Mouse (Mus musculus) lung, embryonic 15.5 days (tissue): ENCODE measurements around the gene Ift57. TPM values are rescaled to one million over a fixed set of nuclear protein-coding genes. Genes with fewer than 3 reads are reported as not detected.

Source experiments
- ATAC-seq: fragments of 200-750 bp; cut with Nextera tagmentation; 2 replicates; pipeline ENCODE4 v1.8.0; 2017; ENCODE audit warnings: moderate number of reproducible peaks, borderline replicate concordance; ENCODE audit not compliant: low FRiP score, low TSS enrichment; ENCODE audit errors: extremely low read depth
- H3K27ac ChIP-seq: fragments of 300-500 bp; sonication (generic); 2 replicates; pipeline ENCODE4 v1.5.1; 2015; ENCODE audit warnings: moderate library complexity, mild to moderate bottlenecking, inconsistent platforms
- H3K27me3 ChIP-seq: fragments of 300-500 bp; sonication (generic); 2 replicates; pipeline ENCODE4 v1.6.1; 2015; ENCODE audit warnings: inconsistent platforms
- H3K36me3 ChIP-seq: fragments of 300-500 bp; sonication (generic); 2 replicates; pipeline ENCODE4 v1.6.1; 2015; ENCODE audit warnings: inconsistent platforms
- H3K4me1 ChIP-seq: fragments of 300-500 bp; sonication (generic); 2 replicates; pipeline ENCODE4 v1.6.1; 2015; ENCODE audit warnings: inconsistent platforms
- H3K4me2 ChIP-seq: fragments of 300-500 bp; sonication (generic); 2 replicates; pipeline ENCODE4 v1.6.1; 2015; ENCODE audit warnings: inconsistent platforms, mild to moderate bottlenecking, moderate library complexity
- H3K4me3 ChIP-seq: fragments of 300-500 bp; sonication (generic); 2 replicates; pipeline ENCODE4 v1.5.1; 2015; ENCODE audit warnings: mild to moderate bottlenecking, inconsistent platforms
- H3K9ac ChIP-seq: fragments of 300-500 bp; sonication (generic); 2 replicates; pipeline ENCODE4 v1.6.1; 2015; ENCODE audit warnings: inconsistent platforms
- H3K9me3 ChIP-seq: fragments of 300-500 bp; sonication (generic); 2 replicates; pipeline ENCODE4 v1.6.1; 2016; ENCODE audit warnings: inconsistent platforms
- WGBS: fragments of 180-500 bp; shearing (Covaris S2); methylation state at CpG from one replicate; pipeline ENCODE4 v1.1.7; 2015; 5-methylcytosine and 5-hydroxymethylcytosine counted together
- polyA plus RNA-seq: library from polyadenylated mRNA; unstranded; fragments of >200 nt; fragmentation: Nextera tagmentation; extraction: Ambion mirVana; gene quantifications from 2 replicates; pipeline ENCODE4 v1.2.1, GENCODE M21; 2015

Ift57 gene
- polyA plus RNA-seq, 1 experiment from 2014 or later: 31.4 TPM

DNA sequence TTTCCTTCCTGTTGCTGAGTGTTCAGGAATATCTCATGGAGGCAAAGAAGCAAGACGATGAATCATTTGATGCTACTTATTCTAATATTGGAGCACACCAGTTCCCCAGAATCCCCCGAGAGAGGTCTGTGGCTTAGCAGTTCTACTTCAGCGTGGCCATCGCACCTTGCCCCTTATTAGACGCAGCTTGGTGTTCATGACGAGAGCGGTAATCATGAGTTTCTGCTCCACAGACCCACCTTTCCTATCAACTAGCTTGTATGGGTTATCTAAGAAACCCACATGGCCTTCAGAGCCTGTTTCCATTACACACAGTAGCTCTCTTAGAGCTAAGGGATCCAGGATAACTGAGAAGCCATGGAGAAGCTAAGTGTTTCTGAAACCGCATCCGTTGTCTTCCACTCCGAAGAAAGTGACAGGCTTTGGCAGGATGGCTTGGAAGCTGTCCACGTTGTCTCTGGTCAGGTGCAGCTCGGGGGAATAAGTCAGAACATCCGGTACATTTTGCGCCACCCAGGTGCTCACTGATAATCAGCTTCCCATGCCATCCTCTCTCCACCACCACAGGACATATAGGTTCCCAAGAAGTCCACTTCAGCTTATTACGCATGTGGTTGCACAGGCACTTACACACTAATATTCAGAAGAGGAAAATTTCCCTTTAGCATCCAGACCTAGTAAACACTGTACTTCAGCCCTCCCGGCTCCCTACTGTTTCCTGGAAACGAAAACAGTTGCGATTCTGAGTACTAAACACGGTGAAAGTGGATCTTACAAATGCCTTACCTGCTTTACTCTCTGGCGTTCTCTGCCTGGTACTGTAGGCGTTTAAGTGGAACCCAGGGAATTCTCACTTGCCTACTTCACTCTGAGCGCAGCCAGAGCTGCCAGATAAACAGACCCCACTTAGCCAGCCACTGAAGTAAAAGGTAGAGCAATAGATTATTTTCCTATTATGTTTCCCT is 76.3 kb downstream of the Ift57 start:
- 74% methylated on average over 22 of the region's 22 CpGs for WGBS
- H3K9ac ChIP-seq: no peak overlapping the region
- H3K4me1 ChIP-seq: no peaks in the 10 kb centered on the region
- no peaks in the 10 kb centered on the region for H3K27me3 ChIP-seq
- no peak overlapping the region for H3K4me2 ChIP-seq
- no peaks in the 10 kb centered on the region for H3K9me3 ChIP-seq
- ATAC-seq: no peak; the same call in 1 of the 2 replicates
- H3K36me3 ChIP-seq: no peaks in the 10 kb centered on the region
- no peak overlapping the region for H3K27ac ChIP-seq
- H3K4me3 ChIP-seq: no peak overlapping the region

GRCm38 (mm10) chr16:49776981-49777380 is 77.9 kb downstream of the Ift57 start:
- WGBS: 64% methylated on average over 7 of the region's 7 CpGs
- no peaks in the 10 kb centered on the region for H3K36me3 ChIP-seq
- H3K9ac ChIP-seq: no peak overlapping the region
- H3K9me3 ChIP-seq: no peaks in the 10 kb centered on the region
- ATAC-seq: no peak
- H3K4me2 ChIP-seq: no peak overlapping the region
- no peaks in the 10 kb centered on the region for H3K4me1 ChIP-seq
- no peak overlapping the region for H3K4me3 ChIP-seq
- no peaks in the 10 kb centered on the region for H3K27me3 ChIP-seq
- H3K27ac ChIP-seq: no peak overlapping the region

DNA sequence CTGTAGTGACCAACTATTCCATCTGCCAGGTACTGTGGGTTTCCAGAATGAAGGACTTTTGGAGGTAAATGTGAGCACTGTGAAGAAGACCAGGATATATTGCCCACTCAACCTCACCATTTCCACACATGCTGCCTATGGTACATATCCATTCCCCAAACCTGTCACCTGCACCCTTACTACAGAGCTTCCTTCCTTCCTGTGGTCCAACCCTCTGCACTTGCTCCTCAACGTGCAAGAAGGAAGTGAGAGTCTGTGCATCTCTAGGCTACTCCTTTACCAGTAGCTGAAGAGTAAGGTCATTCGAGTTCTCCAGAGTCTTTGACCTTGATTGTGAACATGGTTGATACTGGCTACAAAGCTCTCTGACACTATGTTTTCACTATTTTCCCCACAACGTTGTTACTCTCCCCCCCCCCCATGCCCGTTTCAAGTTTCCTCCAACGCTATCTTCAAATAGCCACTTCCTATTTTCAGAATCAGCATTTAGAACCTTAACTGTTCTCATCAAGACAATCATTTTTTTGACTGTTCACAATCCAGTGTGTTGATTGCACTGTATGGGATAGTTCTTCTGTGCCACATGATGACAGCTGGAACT is 82.6 kb downstream of the Ift57 start:
- no peak overlapping the region for H3K9ac ChIP-seq
- no peaks in the 10 kb centered on the region for H3K36me3 ChIP-seq
- no peak overlapping the region for H3K27ac ChIP-seq
- 74% methylated on average over 5 of the region's 5 CpGs for WGBS
- H3K27me3 ChIP-seq: no peaks in the 10 kb centered on the region
- no peak overlapping the region for H3K4me3 ChIP-seq
- no peak for ATAC-seq
- H3K9me3 ChIP-seq: no peaks in the 10 kb centered on the region
- no peak overlapping the region for H3K4me2 ChIP-seq
- no peaks in the 10 kb centered on the region for H3K4me1 ChIP-seq

- ATAC-seq: no peak
- no peak overlapping the region for H3K27ac ChIP-seq
Observed at GRCm38 (mm10) chr16:49783369-49783768, 84.3 kb downstream of the Ift57 start.

DNA sequence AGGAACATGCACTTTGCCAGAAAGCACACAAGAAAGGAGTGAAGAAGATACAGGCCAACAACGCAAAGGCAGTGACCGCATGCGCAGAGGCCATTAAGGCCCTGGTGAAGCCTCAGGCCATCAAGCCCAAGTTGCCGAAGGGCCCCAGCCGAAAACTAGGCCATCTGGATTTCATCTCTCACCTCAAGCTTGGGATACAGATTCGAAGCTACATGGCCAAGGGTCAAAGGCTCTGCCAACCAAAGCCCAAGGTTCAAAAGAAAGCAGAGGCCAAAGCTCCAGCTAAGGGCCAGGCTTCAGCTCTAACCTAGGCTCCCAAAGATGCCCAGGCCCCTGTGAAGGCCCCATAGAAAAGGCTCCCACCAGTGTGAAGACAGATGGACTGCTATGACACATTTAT is 87.1 kb downstream of the Ift57 start:
- Histone ChIP-seq H3K27ac (no peak overlapping the region), H3K36me3 (no peaks in the 10 kb centered on the region), H3K4me2 (no peak overlapping the region), H3K4me1 (no peaks in the 10 kb centered on the region), H3K9me3 (no peaks in the 10 kb centered on the region), H3K9ac (no peak overlapping the region), H3K27me3 (no peaks in the 10 kb centered on the region), H3K4me3 (no peak overlapping the region)
- WGBS: 88% methylated on average over 6 of the region's 6 CpGs
- ATAC-seq: no peak

More at GRCm38 (mm10) chr16:49783369-49783768, 84.3 kb downstream of the Ift57 start:
- Histone ChIP-seq H3K27me3 (no peaks in the 10 kb centered on the region), H3K36me3 (no peaks in the 10 kb centered on the region), H3K4me3 (no peak overlapping the region), H3K9me3 (no peaks in the 10 kb centered on the region), H3K4me1 (no peaks in the 10 kb centered on the region), H3K4me2 (no peak overlapping the region), H3K9ac (no peak overlapping the region)

- H3K4me3 ChIP-seq: no peak overlapping the region
- ATAC-seq: no peak
- no peaks in the 10 kb centered on the region for H3K27me3 ChIP-seq
- 84% methylated on average over 5 of the region's 5 CpGs for WGBS
- H3K9me3 ChIP-seq: no peaks in the 10 kb centered on the region
- H3K4me2 ChIP-seq: no peak overlapping the region
- H3K9ac ChIP-seq: no peak overlapping the region
- no peaks in the 10 kb centered on the region for H3K36me3 ChIP-seq
- H3K27ac ChIP-seq: no peak overlapping the region
- H3K4me1 ChIP-seq: peaks cover 6% of the 10 kb centered on the region
Observed at GRCm38 (mm10) chr16:49787714-49788113, 88.7 kb downstream of the Ift57 start.

DNA sequence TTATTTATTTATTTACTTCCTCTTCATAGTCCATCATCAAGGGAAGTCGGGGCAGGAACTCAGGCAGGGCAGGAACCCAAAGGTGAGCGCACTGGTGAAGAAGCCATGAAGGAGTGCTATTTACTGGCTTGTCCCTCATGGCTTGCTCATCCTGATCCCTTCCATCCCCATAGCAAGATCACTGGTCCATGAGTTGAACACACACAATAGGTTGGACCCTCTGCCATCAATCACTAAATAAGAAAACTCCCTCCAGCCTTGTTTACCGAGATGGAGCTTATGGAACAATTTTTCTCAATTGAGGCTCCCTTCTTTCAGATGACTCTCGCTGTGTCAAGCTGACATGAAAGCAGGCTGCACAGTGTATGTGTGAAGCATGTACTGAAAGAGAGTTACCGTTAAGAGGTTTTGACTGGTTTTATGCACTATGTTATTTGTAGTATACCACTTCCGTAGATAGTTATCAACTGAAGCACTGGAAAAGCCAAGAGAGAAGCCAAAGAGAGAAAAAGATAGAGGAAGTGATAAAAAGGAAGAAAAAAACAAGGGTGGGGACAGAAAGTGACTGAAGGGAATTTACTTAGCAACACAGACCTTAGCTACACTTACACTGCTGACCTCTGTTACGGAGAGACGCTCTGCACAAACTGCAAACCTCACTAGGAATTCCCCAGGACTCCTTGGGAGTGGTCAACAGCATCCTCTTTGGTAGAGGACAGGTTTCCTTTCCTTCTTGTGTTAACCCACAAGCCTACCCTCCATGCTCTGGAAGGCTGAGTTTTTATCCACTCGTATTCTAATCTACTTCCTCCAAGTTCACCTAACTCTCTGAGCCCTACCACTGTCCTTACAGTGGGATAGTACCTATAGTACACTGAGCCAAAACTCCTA is 91.8 kb downstream of the Ift57 start:
- 87% methylated on average over 9 of the region's 9 CpGs for WGBS
- Histone ChIP-seq H3K27ac (no peak overlapping the region), H3K4me2 (no peak overlapping the region)

GRCm38 (mm10) chr16:49792446-49792878 is 93.4 kb downstream of the Ift57 start:
- H3K9ac ChIP-seq: no peak overlapping the region
- H3K4me2 ChIP-seq: peak overlapping the region; percentile 35
- H3K4me3 ChIP-seq: no peak overlapping the region
- peaks cover 9% of the 10 kb centered on the region for H3K4me1 ChIP-seq
- 30% methylated on average over 9 of the region's 9 CpGs for WGBS
- H3K9me3 ChIP-seq: no peaks in the 10 kb centered on the region
- H3K36me3 ChIP-seq: no peaks in the 10 kb centered on the region
- H3K27me3 ChIP-seq: no peaks in the 10 kb centered on the region
- ATAC-seq: peak; percentile 69; the same call in 1 of the 2 replicates
- H3K27ac ChIP-seq: 0 out of 2 replicates have a peak overlapping the region, but pooled peaks have one; percentile 4

More for the DNA sequence above, 91.8 kb downstream of the Ift57 start:
- no peaks in the 10 kb centered on the region for H3K9me3 ChIP-seq
- no peak overlapping the region for H3K4me3 ChIP-seq
- H3K27me3 ChIP-seq: no peaks in the 10 kb centered on the region
- ATAC-seq: no peak
- peaks cover 9% of the 10 kb centered on the region for H3K4me1 ChIP-seq
- no peak overlapping the region for H3K9ac ChIP-seq
- no peaks in the 10 kb centered on the region for H3K36me3 ChIP-seq

- Histone ChIP-seq H3K4me3 (no peak overlapping the region), H3K27ac (no peak overlapping the region), H3K4me1 (peaks cover 9% of the 10 kb centered on the region), H3K9me3 (no peaks in the 10 kb centered on the region), H3K4me2 (no peak overlapping the region), H3K27me3 (no peaks in the 10 kb centered on the region), H3K9ac (no peak overlapping the region), H3K36me3 (no peaks in the 10 kb centered on the region)
- WGBS: 89% methylated on average over 9 of the region's 9 CpGs
- ATAC-seq: no peak
Observed at GRCm38 (mm10) chr16:49793596-49793995, 94.6 kb downstream of the Ift57 start.

GRCm38 (mm10) chr16:49796271-49796670 is 97.2 kb downstream of the Ift57 start:
- Histone ChIP-seq H3K27me3 (no peaks in the 10 kb centered on the region), H3K4me3 (no peak overlapping the region), H3K9ac (no peak overlapping the region), H3K27ac (no peak overlapping the region), H3K4me1 (peaks cover 17% of the 10 kb centered on the region), H3K4me2 (no peak overlapping the region), H3K9me3 (no peaks in the 10 kb centered on the region), H3K36me3 (no peaks in the 10 kb centered on the region)
- ATAC-seq: no peak
- WGBS: 46% methylated on average over 2 of the region's 2 CpGs

- H3K27me3 ChIP-seq: no peaks in the 10 kb centered on the region
- no peak overlapping the region for H3K9ac ChIP-seq
- H3K36me3 ChIP-seq: no peaks in the 10 kb centered on the region
- H3K9me3 ChIP-seq: no peaks in the 10 kb centered on the region
- WGBS: 63% methylated on average over 2 of the region's 2 CpGs
- H3K4me2 ChIP-seq: no peak overlapping the region
- H3K27ac ChIP-seq: no peak overlapping the region
- no peak overlapping the region for H3K4me3 ChIP-seq
- H3K4me1 ChIP-seq: peaks cover 20% of the 10 kb centered on the region
- no peak for ATAC-seq
Observed at GRCm38 (mm10) chr16:49796954-49797353, 97.9 kb downstream of the Ift57 start.
